Mouse (Mus musculus) urinary bladder, postnatal 25 days (tissue): ENCODE data around the gene Aar2.

ENCODE experiments used
- DNase-seq: peaks from one replicate; pipeline ENCODE4 v3.0.0; 2022; ENCODE audit warnings: low spot score

Aar2 gene

DNA sequence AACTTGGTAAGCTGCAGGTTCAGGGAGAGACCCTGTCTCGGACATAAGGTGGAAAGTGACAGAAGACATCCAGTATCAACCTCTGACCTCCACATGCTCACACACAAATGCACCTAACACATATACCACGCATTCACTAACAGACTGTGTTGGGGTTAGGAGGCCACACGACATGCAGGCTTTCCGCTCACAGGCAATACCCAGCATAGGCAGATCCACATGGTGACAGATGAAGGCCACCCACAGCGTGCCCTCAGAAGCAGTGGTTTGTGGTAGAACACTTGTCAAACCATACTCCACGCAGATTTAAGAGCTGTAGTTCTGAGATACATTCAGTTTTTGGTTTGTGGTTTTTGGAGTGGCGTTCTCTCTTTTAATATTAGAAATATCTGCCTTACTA is 21.3 kb downstream of the Aar2 start:
- DNase-seq = no peak

DNA sequence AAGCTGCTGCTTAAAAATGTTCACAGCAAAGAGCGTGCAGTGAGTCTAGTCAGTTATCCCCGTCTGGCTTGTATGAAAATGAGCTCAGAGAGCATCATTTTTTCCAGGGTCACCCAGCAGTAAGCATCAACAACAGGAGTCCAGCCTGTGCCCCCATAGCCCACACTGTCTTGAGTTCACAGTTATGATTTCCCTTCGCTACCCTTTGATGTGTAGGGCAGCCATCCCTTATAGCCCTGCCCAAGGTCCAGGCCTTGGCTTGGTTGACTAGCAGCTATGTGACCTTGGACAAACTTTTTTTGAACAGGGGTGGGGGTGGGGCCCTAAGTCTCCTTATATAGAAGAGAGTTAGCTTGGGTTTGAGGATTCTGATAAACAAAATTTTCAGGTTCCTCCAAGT is 21.9 kb downstream of the Aar2 start:
- DNase-seq = no peak

DNA sequence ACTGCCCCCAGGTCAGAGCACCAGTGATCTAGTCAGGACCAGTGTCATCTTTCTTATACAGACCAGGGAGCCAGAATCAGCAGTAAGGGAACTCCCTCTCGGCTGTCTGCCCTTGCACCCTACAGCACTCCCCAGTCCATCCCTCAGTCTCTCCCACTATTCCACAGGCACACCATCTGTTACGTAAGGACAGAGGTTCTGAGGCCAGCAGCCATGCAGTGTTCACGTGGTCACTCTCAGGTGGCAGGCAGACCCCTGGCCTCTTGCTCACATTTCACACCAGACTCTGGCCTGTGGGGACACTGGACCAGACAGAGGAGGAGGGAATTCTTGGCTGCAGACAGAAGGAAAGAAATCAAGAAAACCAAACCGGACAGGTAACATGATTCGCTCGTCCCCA is 24.1 kb downstream of the Aar2 start:
- no peak for DNase-seq

DNA sequence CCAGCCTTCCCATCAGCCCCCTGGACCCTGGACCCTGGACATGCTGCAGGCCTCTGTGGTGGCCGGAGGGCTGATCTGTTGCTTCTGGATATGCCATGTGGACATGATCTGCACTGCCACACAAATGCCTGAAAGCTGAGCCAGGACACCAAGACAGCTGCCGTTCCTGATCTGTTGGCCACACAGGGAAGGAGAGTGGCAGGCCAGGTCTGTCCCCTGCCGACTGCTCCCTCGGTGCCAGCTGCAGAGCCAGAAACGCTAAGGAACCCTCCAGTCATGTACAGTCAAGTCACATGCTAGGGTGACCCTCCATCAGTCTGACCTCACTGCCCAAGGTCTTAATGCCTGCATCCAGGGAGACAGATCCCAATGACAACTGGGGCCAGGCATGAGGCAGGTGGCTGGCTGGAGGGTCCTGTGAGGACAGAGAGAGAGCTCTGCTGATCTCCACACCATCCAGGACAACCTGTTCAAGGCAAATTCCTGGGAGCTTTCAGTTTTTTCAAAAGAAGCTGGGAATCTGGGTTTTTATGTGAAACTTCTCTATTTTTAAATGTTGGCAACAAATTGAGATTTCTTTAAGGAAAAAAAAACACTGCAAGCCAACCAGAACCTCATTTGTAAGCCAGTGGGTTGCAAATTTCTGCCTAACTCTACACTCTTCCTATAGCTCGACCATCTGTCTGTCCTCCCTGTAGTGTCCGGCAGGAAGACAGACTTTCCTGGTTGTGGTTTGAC is 29.6 kb downstream of the Aar2 start:
- DNase-seq = no peak

DNA sequence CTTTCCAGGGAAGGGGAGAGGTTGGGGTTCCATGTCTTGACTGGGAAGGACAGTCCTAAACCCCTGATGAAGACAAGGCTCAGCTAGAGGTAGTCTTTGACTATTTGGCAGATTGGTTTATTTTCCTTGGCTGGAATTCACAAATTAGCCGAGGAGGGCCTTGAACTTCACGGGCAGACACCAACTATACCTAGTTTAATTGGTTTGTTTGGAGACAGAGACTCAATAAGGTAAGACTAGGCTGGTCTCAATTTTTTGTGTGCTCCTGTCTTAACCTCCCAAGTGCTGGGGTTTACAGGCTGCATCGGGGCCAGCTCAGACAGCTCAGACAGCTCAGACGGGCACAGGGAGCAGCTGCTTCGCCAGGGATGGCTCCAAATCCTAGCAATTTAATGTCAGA is 33.1 kb downstream of the Aar2 start:
- no peak for DNase-seq

GRCm38 (mm10) chr2:156581244-156581643 is 33.9 kb downstream of the Aar2 start:
- no peak for DNase-seq

DNA sequence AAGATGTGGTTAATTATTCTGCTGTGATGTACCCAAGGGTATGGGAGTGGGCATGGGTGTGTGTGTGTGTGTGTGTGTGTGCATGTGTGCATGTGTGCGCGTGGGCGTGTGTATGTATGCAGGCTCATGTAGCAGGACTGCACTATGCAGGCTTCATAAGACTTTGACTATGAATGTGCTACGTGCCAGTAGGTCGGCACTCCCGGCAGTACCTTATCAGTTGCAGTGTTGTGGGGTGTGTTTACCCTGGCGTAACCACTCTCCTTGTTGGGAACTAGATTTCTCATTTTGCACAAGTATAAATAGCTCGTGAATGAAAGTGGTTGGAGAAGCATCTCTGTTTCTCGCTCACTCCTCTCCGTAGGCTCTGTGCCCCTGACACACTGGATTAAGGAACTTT is 35.5 kb downstream of the Aar2 start:
- no peak for DNase-seq

GRCm38 (mm10) chr2:156584154-156584796 is 36.9 kb downstream of the Aar2 start:
- no peak for DNase-seq

GRCm38 (mm10) chr2:156584797-156585471 is 37.5 kb downstream of the Aar2 start:
- DNase-seq = no peak

- no peak for DNase-seq
Observed at GRCm38 (mm10) chr2:156589481-156589880, 42.1 kb downstream of the Aar2 start.

- DNase-seq = no peak
Observed at GRCm38 (mm10) chr2:156594987-156595490, 47.7 kb downstream of the Aar2 start.

DNA sequence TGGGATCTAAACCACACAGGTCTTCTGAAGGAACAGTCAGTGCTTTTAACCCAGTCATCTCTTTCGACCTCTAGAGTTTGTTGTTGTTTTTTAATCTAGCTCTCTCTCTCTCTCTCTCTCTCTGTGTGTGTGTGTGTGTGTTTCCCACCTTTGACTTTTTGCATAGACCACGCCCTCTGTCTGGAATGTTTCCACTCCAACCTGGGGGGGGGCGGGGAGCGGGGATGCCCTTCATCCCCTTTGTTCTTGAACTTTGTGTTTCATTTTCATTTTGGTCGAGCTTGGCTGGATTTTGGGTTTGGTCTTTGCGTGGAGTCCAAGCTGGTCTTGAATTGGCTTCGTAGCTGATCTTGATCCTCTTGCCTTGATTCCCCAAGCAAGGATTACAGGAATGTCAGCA is 55.2 kb downstream of the Aar2 start:
- no peak for DNase-seq

DNA sequence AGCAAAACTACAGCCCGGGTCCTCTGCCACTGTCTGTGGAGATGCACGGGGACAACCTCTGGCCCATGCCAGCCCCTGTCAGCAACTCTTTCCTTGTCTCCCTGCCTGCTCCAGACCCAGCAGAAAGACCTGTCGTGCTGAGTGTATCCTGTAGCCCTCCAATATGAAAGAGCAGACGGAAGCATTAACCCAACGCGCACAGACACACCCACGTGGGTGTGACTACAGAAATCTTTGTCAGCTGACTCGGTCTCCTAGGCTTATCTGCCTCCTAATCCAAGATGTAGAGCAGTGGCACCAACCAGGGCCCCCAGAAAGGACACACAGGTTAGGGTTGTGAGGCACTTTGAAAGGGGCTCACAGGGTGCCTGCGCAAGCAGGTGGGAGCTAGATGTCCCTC is 56.3 kb downstream of the Aar2 start:
- DNase-seq = no peak

DNA sequence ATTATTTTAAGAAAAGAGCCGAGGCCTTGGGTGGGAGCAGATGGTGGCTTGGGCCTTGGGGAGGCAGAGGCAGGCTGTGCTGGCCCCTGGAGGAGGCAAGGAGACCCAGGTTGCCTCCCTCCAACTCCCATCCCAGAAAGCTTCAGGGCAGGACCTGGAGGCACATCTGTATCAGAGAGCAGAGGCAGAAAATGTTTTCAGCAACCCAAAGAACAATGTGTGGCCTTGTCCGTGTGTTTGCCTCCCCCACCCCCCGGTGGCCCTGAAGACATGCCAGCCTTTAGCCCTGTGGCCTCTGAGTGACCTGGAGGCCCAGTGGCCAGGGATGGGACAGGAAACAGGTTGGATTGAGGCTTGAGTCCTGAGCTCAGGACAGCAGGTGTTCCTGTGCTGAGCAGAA is 57.8 kb downstream of the Aar2 start:
- no peak for DNase-seq

DNA sequence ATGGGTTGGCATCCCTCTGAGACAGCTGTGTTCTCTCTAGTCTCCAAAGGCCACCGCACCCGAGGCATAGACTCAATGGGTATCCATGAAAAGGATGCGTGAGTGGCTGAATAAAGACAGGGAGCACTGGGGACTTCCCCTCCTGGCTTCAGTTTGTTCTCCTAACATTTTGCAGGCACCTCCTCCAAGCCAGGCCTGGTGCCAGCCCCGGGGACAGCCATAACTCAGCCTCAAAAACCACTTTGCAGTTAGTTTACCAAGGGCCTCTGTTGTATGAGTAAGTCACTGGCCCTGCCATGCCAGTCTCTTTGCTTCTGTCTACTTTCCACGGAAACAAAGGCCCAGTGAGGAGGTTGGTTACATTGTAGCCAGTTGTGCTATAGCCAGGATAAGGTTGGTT is 58.6 kb downstream of the Aar2 start:
- DNase-seq = no peak

- peak; percentile 39 for DNase-seq
Observed at GRCm38 (mm10) chr2:156613081-156613540, 65.7 kb downstream of the Aar2 start.

GRCm38 (mm10) chr2:156613541-156614257 is 66.3 kb downstream of the Aar2 start, which contains the start of gene Dlgap4:
Dlgap4 (plus strand) TSS chr2:156613705.
- DNase-seq = peak; percentile 18

DNA sequence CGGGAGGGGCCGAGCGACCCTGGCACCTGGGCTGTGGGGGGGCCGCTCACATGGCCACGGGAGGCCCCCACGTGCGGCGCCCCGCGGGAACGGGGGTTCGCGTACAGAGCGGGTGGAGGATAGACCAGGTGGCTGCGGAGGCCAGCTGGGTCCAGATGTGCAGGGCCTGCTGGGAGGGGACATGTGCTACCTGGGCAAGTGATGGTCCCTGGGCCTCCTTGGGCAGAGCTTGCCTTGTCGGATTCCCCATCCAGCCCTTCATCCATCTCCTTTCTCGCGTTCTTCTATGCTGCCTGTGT is 66.8 kb downstream of the Aar2 start:
- no peak for DNase-seq

GRCm38 (mm10) chr2:156614661-156615654 is 67.6 kb downstream of the Aar2 start:
- no peak for DNase-seq

- no peak for DNase-seq
Observed at GRCm38 (mm10) chr2:156616513-156616912, 69.1 kb downstream of the Aar2 start.

- DNase-seq = peak; percentile 29
Observed at GRCm38 (mm10) chr2:156617536-156617935, 70.2 kb downstream of the Aar2 start.
